Mouse (Mus musculus) C2C12 (cell line): ENCODE results near the gene Leng9. TPM values are rescaled to one million over a fixed set of nuclear protein-coding genes. Genes with fewer than 3 reads are reported as not detected.

Experiments
- H3K27me3 ChIP-seq: one replicate; pipeline ENCODE4 v1.6.1; 2011; ENCODE audit not compliant: control insufficient read depth, insufficient read depth, insufficient read length
- H3K36me3 ChIP-seq: one replicate; pipeline ENCODE4 v1.6.1; 2011; ENCODE audit not compliant: control insufficient read depth, insufficient read depth
- H3K4me3 ChIP-seq: one replicate; pipeline ENCODE4 v1.5.1; 2011; ENCODE audit warnings: mild to moderate bottlenecking, control low read depth; ENCODE audit not compliant: poor library complexity, insufficient read depth, severe bottlenecking
- H3K79me2 ChIP-seq: one replicate; pipeline ENCODE4 v1.6.1; 2011; ENCODE audit not compliant: control insufficient read depth, insufficient read depth
- H3K79me3 ChIP-seq: one replicate; pipeline ENCODE4 v1.6.1; 2011; ENCODE audit warnings: low read depth, control low read depth
- H3ac ChIP-seq: one replicate; pipeline ENCODE3; 2011; ENCODE audit warnings: low read depth; ENCODE audit not compliant: control insufficient read depth, insufficient read length
- CEBPB ChIP-seq: IDR thresholded peaks from one replicate; pipeline ENCODE4 v1.6.1; 2011; ENCODE audit warnings: low read depth, mild to moderate bottlenecking, control low read depth, moderate library complexity
- CTCF ChIP-seq: IDR thresholded peaks from one replicate; pipeline ENCODE4 v1.5.1; 2011; ENCODE audit not compliant: control insufficient read depth, insufficient read depth, insufficient read length
- FOSL1 ChIP-seq: IDR thresholded peaks from one replicate; pipeline ENCODE4 v1.8.0; 2011; ENCODE audit warnings: mild to moderate bottlenecking, low read length; ENCODE audit not compliant: poor library complexity, insufficient read depth, severe bottlenecking
- MAX ChIP-seq: IDR thresholded peaks from one replicate; pipeline ENCODE4 v1.6.1; 2011; ENCODE audit warnings: mild to moderate bottlenecking, control low read depth
- MYOD1 ChIP-seq: IDR thresholded peaks from one replicate; pipeline ENCODE4 v1.6.1; 2011; ENCODE audit warnings: low read depth; ENCODE audit not compliant: control insufficient read depth, insufficient read length
- MYOG ChIP-seq: IDR thresholded peaks from one replicate; pipeline ENCODE4 v1.6.1; 2011; ENCODE audit not compliant: control insufficient read depth, insufficient read length; ENCODE audit errors: extremely low read depth
- USF1 ChIP-seq: IDR thresholded peaks from one replicate; pipeline ENCODE4 v1.6.1; 2011; ENCODE audit warnings: low read depth, mild to moderate bottlenecking, control low read depth, moderate library complexity
- polyA plus RNA-seq: library from polyadenylated mRNA; unstranded; fragments of >200 nt; fragmentation: generic; extraction: Trizol; gene quantifications from one replicate; pipeline ENCODE4 v1.2.1, GENCODE M21; 2012; ENCODE audit warnings: missing spikeins

The Leng9 gene
- polyA plus RNA-seq, 1 experiment = 2.4 TPM

GRCm38 (mm10) chr7:4149209-4150054 lies 742 bp downstream of the Leng9 start:
- peak overlapping the region; percentile 40 for H3K4me3 ChIP-seq
- H3K36me3 ChIP-seq = peaks cover 30% of the 10 kb centered on the region
- no peaks in the 10 kb centered on the region for H3K27me3 ChIP-seq
- H3K79me2 ChIP-seq = no peaks in the 10 kb centered on the region
- H3ac ChIP-seq = peak overlapping the region; percentile 70
- H3K79me3 ChIP-seq = no peaks in the 10 kb centered on the region
- TF ChIP-seq CTCF (no peak), CEBPB (peak; percentile 86)

- H3K79me3 ChIP-seq = no peaks in the 10 kb centered on the region
- TF ChIP-seq CEBPB (no peak), MYOD1 (no peak), FOSL1 (no peak), USF1 (no peak), CTCF (no peak), MYOG (no peak), MAX (no peak)
- H3K27me3 ChIP-seq = no peaks in the 10 kb centered on the region
- no peaks in the 10 kb centered on the region for H3K79me2 ChIP-seq
- peaks cover 38% of the 10 kb centered on the region for H3K36me3 ChIP-seq
- peak overlapping the region; percentile 40 for H3K4me3 ChIP-seq
- peak overlapping the region; percentile 70 for H3ac ChIP-seq
Observed at GRCm38 (mm10) chr7:4148341-4149208, 1.6 kb downstream of the Leng9 start.

- no peaks in the 10 kb centered on the region for H3K79me2 ChIP-seq
- peaks cover 41% of the 10 kb centered on the region for H3K36me3 ChIP-seq
- H3K4me3 ChIP-seq = no peak overlapping the region
- TF ChIP-seq MAX (no peak), CEBPB (no peak), FOSL1 (no peak), USF1 (no peak), CTCF (no peak), MYOD1 (no peak), MYOG (no peak)
- no peaks in the 10 kb centered on the region for H3K27me3 ChIP-seq
- no peaks in the 10 kb centered on the region for H3K79me3 ChIP-seq
- H3ac ChIP-seq = no peak overlapping the region
Observed at GRCm38 (mm10) chr7:4147836-4148235, 2.3 kb downstream of the Leng9 start.

- Histone ChIP-seq H3ac (no peak overlapping the region), H3K79me2 (no peaks in the 10 kb centered on the region), H3K27me3 (no peaks in the 10 kb centered on the region), H3K79me3 (no peaks in the 10 kb centered on the region), H3K36me3 (peaks cover 46% of the 10 kb centered on the region), H3K4me3 (no peak overlapping the region)
- TF ChIP-seq MYOD1 = no peak
- TF ChIP-seq CEBPB = no peak
- TF ChIP-seq FOSL1 = no peak
- TF ChIP-seq MYOG = no peak
- TF ChIP-seq MAX = no peak
- TF ChIP-seq CTCF = no peak
- TF ChIP-seq USF1 = no peak
Observed at GRCm38 (mm10) chr7:4147371-4147770, 2.8 kb downstream of the Leng9 start.

- Histone ChIP-seq H3K36me3 (peaks cover 55% of the 10 kb centered on the region), H3K4me3 (no peak overlapping the region)
Observed at GRCm38 (mm10) chr7:4146241-4147180, 3.7 kb downstream of the Leng9 start.

More at GRCm38 (mm10) chr7:4146241-4147180, 3.7 kb downstream of the Leng9 start:
- Histone ChIP-seq H3K27me3 (no peaks in the 10 kb centered on the region), H3K79me2 (no peaks in the 10 kb centered on the region), H3K79me3 (peaks cover 2% of the 10 kb centered on the region), H3ac (no peak overlapping the region)
- TF ChIP-seq CEBPB = no peak
- TF ChIP-seq MYOG = no peak
- TF ChIP-seq MYOD1 = no peak
- TF ChIP-seq CTCF = no peak
- TF ChIP-seq MAX = no peak
- no peak for TF ChIP-seq USF1
- no peak for TF ChIP-seq FOSL1
